Mouse (Mus musculus): Measurements from ENCODE around the gene Gm20823.
"Not testable (repeated sequence)": the region's sequence is repeated elsewhere in the genome, so short reads cannot be mapped to it uniquely, and the experiment has no call there.

The Gm20823 gene

GRCm38 (mm10) chrY:62464745-62465144, at the start of gene Gm20823:
Gm20823 (minus strand) TSS chrY:62464845.
- not testable (repeated sequence) for DNase-seq

All from lung, postnatal 4 days (tissue).